Comparison of ENCODE assay signal across 25 mouse cellular contexts in genomic region chr16:34057464-34057863, GRCm38 (mm10).
A peak's percentile ranks its signal among the peaks of the same experiment; 100 is the strongest.
DNase-seq lines count a peak whose midpoint lies in the region; ATAC-seq and TF ChIP-seq lines count a peak whose summit lies in the region.
"Had no signal": no experiment of that assay in that cellular context is flagged by ENCODE, and none has a peak within 500 bp of the region (broad histone marks: within the 10 kb centered on the region; RNA-seq: fewer than 3 reads in every experiment).

No protein-coding gene starts in this region.

- H3K27me3 ChIP-seq in heart, embryonic 10.5 days (ENCODE audit: insufficient read depth, poor library complexity, severe bottlenecking) = no peaks in the 10 kb centered on the region
- H3K27me3 ChIP-seq in heart, embryonic 16.5 days (ENCODE audit: control insufficient read depth, insufficient read depth, low read length) = no peaks in the 10 kb centered on the region
- no peaks in the 10 kb centered on the region for H3K27me3 ChIP-seq in testis, adult 2 months (ENCODE audit: control insufficient read depth, insufficient read depth, low read length)
- H3K27me3 ChIP-seq: embryonic facial prominence, embryonic 15.5 days; hindbrain, embryonic 13.5 days; kidney, embryonic 15.5 days; limb, embryonic 12.5 days; midbrain, embryonic 13.5 days had no signal

- no peak overlapping the region for H3K4me3 ChIP-seq in heart, embryonic 10.5 days
- no peak overlapping the region for H3K4me3 ChIP-seq in heart, embryonic 16.5 days (ENCODE audit: low read length)
- H3K4me3 ChIP-seq in testis, adult 2 months (ENCODE audit: control insufficient read depth, low read depth, low read length) = no peak overlapping the region
- H3K4me3 ChIP-seq: embryonic facial prominence, embryonic 15.5 days; heart, adult 2 months; hindbrain, embryonic 13.5 days; kidney, embryonic 15.5 days; limb, embryonic 12.5 days; midbrain, embryonic 13.5 days had no signal

- intact Hi-C loops in heart, postnatal 25 days (cut with DNase I) = no loop called here

- peak overlapping the region; percentile 56; the same call in 1 of the 2 replicates for H3K27ac ChIP-seq in heart, embryonic 10.5 days
- peak overlapping the region; percentile 56 for H3K27ac ChIP-seq in heart, embryonic 16.5 days (ENCODE audit: low read length)
- peak overlapping the region; percentile 15; the same call in 1 of the 2 replicates for H3K27ac ChIP-seq in testis, adult 2 months (ENCODE audit: control insufficient read depth, insufficient read depth, low read depth, low read length)
- H3K27ac ChIP-seq: embryonic facial prominence, embryonic 15.5 days; heart, adult 2 months; hindbrain, embryonic 13.5 days; limb, embryonic 12.5 days; macrophage; midbrain, embryonic 13.5 days had no signal

- no peak for DNase-seq in heart, embryonic 10.5 days (ENCODE audit: low spot score)
- no peak for DNase-seq in heart, postnatal 25 days (ENCODE audit: low spot score)
- no peak for DNase-seq in heart, postnatal 4 days
- DNase-seq in testis, postnatal 14 days (ENCODE audit: low spot score) = no peak
- peak; percentile 36 for DNase-seq in yolk sac, embryonic 10.5 days (ENCODE audit: low spot score)
- no peak for DNase-seq in layer of hippocampus, adult 11-12 months (ENCODE audit: low spot score)
- DNase-seq: adrenal gland, postnatal 10 days; cerebellum, adult 18-20 months; cerebellum, postnatal 14 days; gastrocnemius, postnatal 14 days; heart, adult 2 months; kidney, adult 11 months; kidney, postnatal 36 days; right cerebral cortex, postnatal 14 days had no signal

- no peak overlapping the region for H3K9ac ChIP-seq in heart, embryonic 16.5 days (ENCODE audit: low read length)
- H3K9ac ChIP-seq: embryonic facial prominence, embryonic 15.5 days; hindbrain, embryonic 13.5 days; kidney, embryonic 15.5 days; limb, embryonic 12.5 days; midbrain, embryonic 13.5 days had no signal

- peaks cover 44% of the 10 kb centered on the region for H3K4me1 ChIP-seq in heart, embryonic 10.5 days
- peaks cover 29% of the 10 kb centered on the region for H3K4me1 ChIP-seq in heart, embryonic 16.5 days (ENCODE audit: control insufficient read depth, insufficient read depth, low read length)
- H3K4me1 ChIP-seq in testis, adult 2 months (ENCODE audit: control insufficient read depth, insufficient read depth, low read length) = no peaks in the 10 kb centered on the region

- no peak for TF ChIP-seq POLR2A in testis, adult 2 months (IDR thresholded peaks at IDR 0.05; ENCODE audit: control insufficient read depth, low read depth, low read length)

- H3K9me3 ChIP-seq in heart, embryonic 10.5 days = no peaks in the 10 kb centered on the region
- no peaks in the 10 kb centered on the region for H3K9me3 ChIP-seq in heart, embryonic 16.5 days (replicated peaks; ENCODE audit: control insufficient read depth, low read length)
- H3K9me3 ChIP-seq: embryonic facial prominence, embryonic 15.5 days; hindbrain, embryonic 13.5 days; kidney, embryonic 15.5 days; limb, embryonic 12.5 days; midbrain, embryonic 13.5 days had no signal

- no peak for ATAC-seq in heart, embryonic 16.5 days (replicated peaks; ENCODE audit: extremely low read depth, insufficient read depth, low FRiP score)
- ATAC-seq: activated CD4-positive, CD25-positive, alpha-beta regulatory T cell, adult 4 months; forebrain, embryonic 14.5 days; lung, postnatal 0 days; midbrain, embryonic 13.5 days had no signal

- H3K36me3 ChIP-seq in heart, embryonic 10.5 days = peaks cover 19% of the 10 kb centered on the region; the same call in 1 of the 2 replicates
- peaks cover 15% of the 10 kb centered on the region for H3K36me3 ChIP-seq in heart, embryonic 16.5 days (ENCODE audit: control insufficient read depth, insufficient read depth)
- no peaks in the 10 kb centered on the region for H3K36me3 ChIP-seq in testis, adult 2 months (ENCODE audit: control insufficient read depth, insufficient read depth, low read length)

- TF ChIP-seq CTCF in testis, adult 2 months (IDR thresholded peaks at IDR 0.05; ENCODE audit: control insufficient read depth, insufficient read depth, insufficient replicate concordance, low read depth, low read length) = no peak

- H3K4me2 ChIP-seq in heart, embryonic 16.5 days (ENCODE audit: low read depth, low read length) = no peak overlapping the region
- H3K4me2 ChIP-seq: embryonic facial prominence, embryonic 15.5 days; hindbrain, embryonic 13.5 days; kidney, embryonic 15.5 days; limb, embryonic 12.5 days; midbrain, embryonic 13.5 days had no signal

- WGBS in heart, embryonic 10.5 days = 13% methylated on average over 5 of the region's 5 CpGs
- WGBS in heart, embryonic 16.5 days = 32% methylated on average over 5 of the region's 5 CpGs
